Mouse (Mus musculus) right cerebral cortex, postnatal 4 days (tissue): ENCODE data around the gene Gimap4.
"Not testable (repeated sequence)": the region's sequence is repeated elsewhere in the genome, so short reads cannot be mapped to it uniquely, and the experiment has no call there.

Experiments used
- DNase-seq: peaks from one replicate; pipeline ENCODE4 v3.0.0-alpha.2; 2022

Gimap4 gene

GRCm38 (mm10) chr6:48676860-48677415 lies 7.4 kb upstream of the Gimap4 start:
- no peak for DNase-seq

- DNase-seq, result no peak
These were observed 6.6 kb upstream of the Gimap4 start for GRCm38 (mm10) chr6:48677492-48678345.

GRCm38 (mm10) chr6:48678391-48678790 lies 6.0 kb upstream of the Gimap4 start:
- DNase-seq, result no peak

- DNase-seq, result no peak
These were observed 4.6 kb upstream of the Gimap4 start for GRCm38 (mm10) chr6:48679701-48680100.

GRCm38 (mm10) chr6:48680421-48680820 lies 3.9 kb upstream of the Gimap4 start:
- no peak for DNase-seq

- no peak for DNase-seq
These were observed 2.8 kb upstream of the Gimap4 start for GRCm38 (mm10) chr6:48681472-48682090.

- no peak for DNase-seq
These were observed 2.1 kb upstream of the Gimap4 start for GRCm38 (mm10) chr6:48682271-48682670.

GRCm38 (mm10) chr6:48683263-48683821 lies 1.0 kb upstream of the Gimap4 start:
- DNase-seq, result not testable (repeated sequence)

- DNase-seq, result no peak
These were observed 457 bp downstream of the Gimap4 start for GRCm38 (mm10) chr6:48684806-48685205.

GRCm38 (mm10) chr6:48685251-48685650 lies 902 bp downstream of the Gimap4 start:
- DNase-seq, result no peak

GRCm38 (mm10) chr6:48685694-48686665 lies 1.6 kb downstream of the Gimap4 start:
- DNase-seq, result no peak

- DNase-seq, result no peak
These were observed 2.7 kb downstream of the Gimap4 start for GRCm38 (mm10) chr6:48687077-48687476.

GRCm38 (mm10) chr6:48689320-48689719 lies 5.0 kb downstream of the Gimap4 start:
- no peak for DNase-seq

- no peak for DNase-seq
These were observed 8.6 kb downstream of the Gimap4 start for GRCm38 (mm10) chr6:48692962-48693361.

- DNase-seq, result no peak
These were observed 12.6 kb downstream of the Gimap4 start for GRCm38 (mm10) chr6:48696830-48697554.

GRCm38 (mm10) chr6:48697555-48697930 lies 13.2 kb downstream of the Gimap4 start:
- no peak for DNase-seq

GRCm38 (mm10) chr6:48698066-48698856 lies 13.9 kb downstream of the Gimap4 start:
- DNase-seq, result no peak

- no peak for DNase-seq
These were observed 14.5 kb downstream of the Gimap4 start for GRCm38 (mm10) chr6:48698888-48699287.

GRCm38 (mm10) chr6:48700251-48701075 lies 16.1 kb downstream of the Gimap4 start:
- no peak for DNase-seq

- DNase-seq, result no peak
These were observed 17.8 kb downstream of the Gimap4 start for GRCm38 (mm10) chr6:48702146-48702545.
